Mouse (Mus musculus) heart, postnatal 0 days (tissue): ENCODE results near the gene Ms4a7.

ENCODE experiments used
- CTCF ChIP-seq: IDR thresholded peaks from 2 replicates; pipeline ENCODE4 v1.5.1; 2016; ENCODE audit warnings: antibody characterized with exemption, control low read depth, low read depth
- EP300 ChIP-seq: IDR thresholded peaks from 2 replicates; pipeline ENCODE4 v1.6.1; 2016; ENCODE audit warnings: antibody characterized with exemption, low read depth

GRCm38 (mm10) chr19:11298939-11299338 is 37.0 kb downstream of the Ms4a7 start:
- TF ChIP-seq CTCF (no peak), EP300 (no peak)
